ENCODE assay signal across 9 mouse cellular contexts in the genomic region with DNA sequence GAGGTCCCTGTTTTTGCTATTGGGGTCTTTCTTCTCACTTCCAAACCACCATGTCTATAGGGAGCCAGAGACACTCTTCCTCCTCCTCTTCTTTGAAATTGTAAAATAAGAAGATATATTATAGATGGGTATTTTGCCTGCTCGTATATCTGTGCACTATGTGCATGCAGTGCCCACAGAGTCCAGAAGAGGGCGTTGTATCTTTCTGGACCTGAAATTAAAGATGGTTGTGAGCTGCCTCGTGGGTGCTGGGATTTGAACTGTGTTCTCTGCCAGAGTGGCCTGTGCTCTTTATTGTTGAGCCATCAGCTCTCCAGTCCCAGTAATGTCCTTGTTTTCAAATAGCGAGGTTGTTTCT.
DNase-seq lines count a peak whose midpoint lies in the region; ATAC-seq and TF ChIP-seq lines count a peak whose summit lies in the region.
"Had no signal": no experiment of that assay in that cellular context is flagged by ENCODE, and none has a peak within 500 bp of the region (broad histone marks: within the 10 kb centered on the region; RNA-seq: fewer than 3 reads in every experiment).

No protein-coding gene starts in this region.

- H3K4me1 ChIP-seq in forebrain, embryonic 14.5 days (ENCODE audit: control insufficient read depth, insufficient read depth, low read length), result peaks cover 15% of the 10 kb centered on the region
- H3K4me1 ChIP-seq in liver, embryonic 14.5 days (replicated peaks; ENCODE audit: control insufficient read depth in 2 of 2, insufficient read depth in 2 of 2, low read length in 1 of 2), result 0 out of 4 replicates have a peak, but pooled peaks cover 0 to 3% of the 10 kb centered on the region in 2 experiments
- H3K4me1 ChIP-seq: liver, embryonic 13.5 days had no signal

- no peaks in the 10 kb centered on the region for H3K36me3 ChIP-seq in forebrain, embryonic 14.5 days (ENCODE audit: control insufficient read depth, insufficient read depth, low read length)
- no peaks in the 10 kb centered on the region for H3K36me3 ChIP-seq in liver, embryonic 14.5 days (replicated peaks; ENCODE audit: control insufficient read depth, insufficient read depth, low read depth)
- H3K36me3 ChIP-seq: liver, embryonic 13.5 days had no signal

- intact Hi-C loops in gastrocnemius, adult 2 months (cut with DNase I), result no loop called here

- H3K4me3 ChIP-seq in gastrocnemius, adult 2 months, result no peak overlapping the region
- H3K4me3 ChIP-seq in forebrain, embryonic 14.5 days (ENCODE audit: low read depth, low read length), result no peak overlapping the region
- no peak overlapping the region for H3K4me3 ChIP-seq in liver, embryonic 14.5 days (ENCODE audit: insufficient read depth in 1 of 2, low read depth in 2 of 2, low read length in 2 of 2)
- H3K4me3 ChIP-seq: liver, embryonic 13.5 days had no signal

- TF ChIP-seq CTCF in gastrocnemius, adult 2 months (IDR thresholded peaks at IDR 0.05), result peak; percentile 35; the same call in 1 of the 2 replicates
- TF ChIP-seq CTCF in liver, embryonic 14.5 days (IDR thresholded peaks at IDR 0.05; ENCODE audit: low read depth), result peak; percentile 25; the same call in 1 of the 2 replicates

- 0 out of 2 replicates have a peak, but pooled peaks have one; percentile 1 for ATAC-seq in forebrain, embryonic 14.5 days
- no peak for ATAC-seq in liver, embryonic 14.5 days (ENCODE audit: insufficient read depth)

- WGBS in forebrain, embryonic 14.5 days, result 42% methylated on average over 4 of the region's 4 CpGs
- 43% methylated on average over 4 of the region's 4 CpGs for WGBS in liver, embryonic 14.5 days (ENCODE audit: insufficient replicate concordance)

- no peaks in the 10 kb centered on the region for H3K27me3 ChIP-seq in forebrain, embryonic 14.5 days (replicated peaks; ENCODE audit: control insufficient read depth, insufficient read depth, low read length)
- no peaks in the 10 kb centered on the region for H3K27me3 ChIP-seq in liver, embryonic 14.5 days (ENCODE audit: control insufficient read depth, insufficient read depth, low read length)
- H3K27me3 ChIP-seq: liver, embryonic 13.5 days had no signal

- no peak for DNase-seq in gastrocnemius, adult 2 months
- no peak for DNase-seq in gastrocnemius, postnatal 10 days
- peak; percentile 57 for DNase-seq in 416B (ENCODE audit: low read depth)
- DNase-seq in forebrain, embryonic 14.5 days (ENCODE audit: low spot score), result no peak
- no peak for DNase-seq in liver, embryonic 14.5 days (ENCODE audit: low read depth in 3 of 3, low spot score in 3 of 3)
- DNase-seq in spleen, adult 12 weeks (ENCODE audit: low spot score), result no peak
- no peak for DNase-seq in gastrocnemius, postnatal 25 days
- DNase-seq in layer of hippocampus, postnatal 10 days (ENCODE audit: low spot score in 2 of 2), result no peak
- DNase-seq: liver, embryonic 13.5 days had no signal

- no peak for TF ChIP-seq EP300 in liver, embryonic 14.5 days (IDR thresholded peaks at IDR 0.05; ENCODE audit: low read depth)

- H3K9ac ChIP-seq in forebrain, embryonic 14.5 days (ENCODE audit: low read length), result peak overlapping the region; percentile 30; the same call in 1 of the 2 replicates
- H3K9ac ChIP-seq in liver, embryonic 14.5 days (replicated peaks), result no peak overlapping the region
- H3K9ac ChIP-seq: liver, embryonic 13.5 days had no signal

- no peak overlapping the region for H3K27ac ChIP-seq in gastrocnemius, adult 2 months
- H3K27ac ChIP-seq in forebrain, embryonic 14.5 days (ENCODE audit: low read depth, low read length), result peak overlapping the region; percentile 81
- H3K27ac ChIP-seq in liver, embryonic 14.5 days, result no peak overlapping the region
- H3K27ac ChIP-seq: liver, embryonic 13.5 days had no signal

- H3K4me2 ChIP-seq in forebrain, embryonic 14.5 days (ENCODE audit: low read length), result peak overlapping the region; percentile 38
- H3K4me2 ChIP-seq in liver, embryonic 14.5 days (ENCODE audit: low read depth), result no peak overlapping the region
- H3K4me2 ChIP-seq: liver, embryonic 13.5 days had no signal

- H3K9me3 ChIP-seq in forebrain, embryonic 14.5 days (replicated peaks; ENCODE audit: control insufficient read depth, low read length), result no peaks in the 10 kb centered on the region
- H3K9me3 ChIP-seq in liver, embryonic 14.5 days (ENCODE audit: control insufficient read depth, low read length), result no peaks in the 10 kb centered on the region
- H3K9me3 ChIP-seq: liver, embryonic 13.5 days had no signal
